Mouse (Mus musculus) layer of hippocampus, adult 8-10 months (tissue): ENCODE data around the gene Poc5. TPM values are rescaled to one million over a fixed set of nuclear protein-coding genes. Genes with fewer than 3 reads are reported as not detected.
A peak's percentile ranks its signal among the peaks of the same experiment; 100 is the strongest.

Source experiments
- DNase-seq, 2 experiments: peaks; one replicate each; pipeline ENCODE4 v3.0.0; 2022; ENCODE audit warnings: low spot score in 2 of 2
- total RNA-seq, 4 experiments: library from RNA; stranded (reverse); gene quantifications; 2 replicates each; pipeline ENCODE4 v1.2.4; 2022

The Poc5 gene
- total RNA-seq = 10 to 100 TPM; 30.1 to 38.8 (median 32.8) TPM

DNA sequence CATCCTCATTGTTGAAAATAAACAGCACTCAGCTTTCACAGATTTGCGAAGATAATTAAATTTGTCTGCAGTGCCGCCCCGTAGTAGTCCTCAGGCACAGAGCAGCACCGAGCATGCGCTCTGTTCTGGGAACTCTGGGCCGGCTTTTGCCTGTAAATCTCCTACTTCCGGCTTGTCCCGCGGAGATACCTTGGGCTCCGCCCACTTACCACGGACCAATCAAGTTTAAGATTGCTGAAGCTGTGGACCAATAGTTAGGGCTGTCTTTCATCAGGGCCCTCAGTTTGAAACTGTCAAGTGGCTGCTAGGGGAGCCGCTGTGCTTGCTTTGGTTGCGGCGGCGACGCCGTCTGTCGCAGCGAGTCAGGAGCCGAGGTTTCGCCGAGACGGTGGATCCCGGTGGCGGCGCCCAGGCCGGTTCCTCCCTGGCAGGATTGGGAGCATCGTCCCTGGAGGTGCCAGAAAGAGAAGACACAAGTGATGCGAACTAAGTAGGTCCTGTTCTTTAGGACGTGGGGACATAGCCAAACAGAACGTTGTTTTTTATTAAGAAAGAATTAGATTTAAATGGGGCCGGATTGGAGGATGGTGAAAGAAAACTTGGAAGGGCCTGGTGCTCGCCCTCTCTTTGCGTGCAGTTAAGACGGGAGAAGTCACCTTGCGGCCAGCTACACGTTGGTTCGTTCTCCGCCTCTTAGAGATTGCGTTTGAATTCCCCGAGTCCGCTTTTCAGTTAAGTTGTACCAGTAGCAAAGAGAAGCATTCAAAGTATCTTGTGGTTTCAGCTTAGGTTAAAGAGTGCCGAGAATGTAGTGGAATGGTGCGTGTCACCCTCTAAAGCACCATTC, at the start of gene Poc5:
Gene Poc5, plus strand, starts transcription at position 253 of the 847 bp plus-strand sequence.
- peak; percentile 99 to 100 for DNase-seq

DNA sequence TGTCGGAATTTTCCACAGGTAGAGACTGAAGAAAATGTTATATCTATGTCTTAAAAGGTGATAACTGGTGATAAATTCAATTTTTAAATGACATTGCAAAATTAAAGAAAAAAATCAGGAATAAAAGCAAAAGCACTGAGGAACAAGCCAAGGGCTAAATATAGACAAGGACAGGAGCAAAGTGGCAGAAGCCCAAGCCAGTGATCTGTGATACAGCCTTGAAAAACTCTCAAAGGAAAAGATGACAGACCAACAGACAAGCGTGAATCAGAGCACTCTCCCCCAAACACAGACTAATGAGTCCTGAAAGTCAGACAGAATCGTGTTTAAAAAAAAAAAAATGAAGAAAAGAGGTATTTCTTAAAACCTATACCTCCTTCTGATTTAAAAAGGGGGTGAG, 46.6 kb upstream of the Poc5 start:
- DNase-seq = no peak

DNA sequence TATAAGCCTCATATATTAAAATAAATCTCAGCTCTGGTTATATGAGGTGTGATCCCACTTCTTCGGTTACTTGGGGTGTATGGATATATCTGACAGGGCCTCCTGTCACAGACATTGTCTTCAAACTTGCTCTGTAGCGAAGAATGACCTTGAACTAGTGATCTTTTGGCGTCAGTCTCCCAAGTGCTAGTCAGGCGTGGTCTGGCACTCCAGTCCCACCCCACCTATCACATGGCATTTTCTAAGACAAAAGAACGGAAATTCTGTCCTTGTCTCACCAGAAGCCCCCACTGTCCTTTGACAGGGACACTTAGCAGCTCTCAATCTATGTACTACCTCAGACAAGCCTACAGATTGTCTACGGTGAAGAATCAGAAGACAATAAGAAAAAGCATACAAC, 43.3 kb upstream of the Poc5 start:
- DNase-seq = no peak

DNA sequence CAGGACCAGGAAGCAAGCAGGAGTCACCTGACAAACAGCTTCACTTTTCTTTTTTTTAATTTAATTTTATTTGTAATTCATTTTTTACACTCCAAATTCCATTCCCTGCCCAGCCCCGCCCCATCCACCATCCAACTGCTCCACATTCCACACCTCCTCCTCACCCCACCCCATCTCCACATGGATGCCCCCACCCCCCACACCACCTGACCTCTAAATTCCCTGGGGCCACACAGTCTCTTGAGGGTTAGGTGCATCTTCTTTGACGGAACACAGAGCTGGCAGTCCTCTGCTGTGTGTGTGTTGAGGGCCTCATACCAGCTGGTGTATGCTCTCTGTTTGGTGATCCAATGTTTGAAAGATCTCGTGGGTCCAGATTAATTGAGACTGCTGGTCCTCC, 41.5 kb upstream of the Poc5 start:
- DNase-seq = no peak

DNA sequence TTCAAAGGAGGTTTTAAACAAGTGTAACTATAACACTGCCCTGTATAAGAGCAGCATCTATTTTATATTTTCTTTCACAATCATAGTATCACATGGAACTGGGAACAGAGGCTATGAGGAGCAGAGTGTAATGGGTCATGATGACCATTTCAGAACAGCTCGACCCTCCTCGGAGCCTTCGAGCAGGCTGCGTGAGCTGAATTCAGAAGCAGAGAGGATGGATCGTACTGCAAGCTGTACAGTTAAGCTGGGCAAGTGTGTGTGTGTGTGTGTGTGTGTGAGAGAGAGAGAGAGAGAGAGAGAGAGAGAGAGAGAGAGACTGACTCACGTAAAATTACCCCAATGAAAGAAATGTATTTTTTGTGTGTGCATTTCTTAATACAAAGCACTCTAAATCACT, 37.9 kb upstream of the Poc5 start:
- DNase-seq = no peak

DNA sequence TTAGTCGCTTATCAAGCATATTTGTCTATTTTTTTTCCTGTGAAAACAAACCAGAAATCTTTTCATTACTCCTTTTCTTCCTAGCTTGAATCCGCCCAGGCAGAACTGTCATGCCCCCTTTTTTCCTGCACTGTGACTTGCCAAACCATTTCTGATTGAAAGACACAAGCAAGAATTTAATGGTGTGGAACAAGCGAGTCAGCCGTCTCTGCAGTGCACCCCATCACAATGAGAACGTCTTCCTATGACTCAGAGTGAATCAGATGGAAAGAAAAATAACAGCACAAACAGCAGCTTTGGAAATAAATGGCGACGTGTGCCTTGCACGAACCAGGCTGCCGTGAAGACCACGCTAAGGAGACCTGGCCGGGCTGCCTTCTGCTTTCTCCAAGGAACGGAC, 36.8 kb upstream of the Poc5 start:
- no peak for DNase-seq

DNA sequence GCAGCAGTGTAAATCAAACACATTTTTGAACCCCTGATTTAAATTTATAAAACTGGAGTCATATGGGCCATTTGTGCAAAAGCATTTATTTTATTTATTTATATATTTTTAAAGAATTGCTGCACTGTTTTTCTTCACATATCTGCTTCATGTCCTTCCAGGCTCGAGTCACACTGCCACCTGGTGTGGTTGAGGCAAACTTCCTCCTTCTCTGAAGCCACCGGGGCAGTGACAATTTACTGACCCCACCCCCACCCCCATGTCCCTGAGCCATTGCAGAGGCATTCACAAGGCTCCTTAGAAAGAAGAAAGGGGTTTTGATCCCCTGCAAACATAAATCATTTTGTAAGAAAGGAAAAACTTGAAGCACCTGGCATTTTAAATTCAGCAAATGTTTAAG, 12.6 kb upstream of the Poc5 start:
- DNase-seq = no peak

DNA sequence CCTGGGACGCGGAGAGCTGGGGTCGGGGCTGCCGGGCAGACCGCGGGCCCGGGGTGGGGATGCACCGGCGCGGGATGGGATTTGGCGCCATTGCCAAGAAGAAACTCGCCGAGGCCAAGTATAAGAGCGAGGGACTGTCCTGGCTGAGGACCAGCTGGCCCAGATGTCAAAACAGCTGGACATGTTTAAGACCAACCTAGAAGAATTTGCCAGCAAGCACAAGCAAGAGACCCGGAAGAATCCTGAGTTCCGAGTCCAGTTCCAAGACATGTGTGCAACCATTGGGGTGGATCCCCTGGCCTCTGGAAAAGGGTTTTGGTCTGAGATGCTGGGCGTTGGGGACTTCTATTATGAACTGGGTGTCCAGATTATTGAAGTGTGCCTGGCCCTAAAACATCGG, 11.2 kb upstream of the Poc5 start:
- DNase-seq = no peak

DNA sequence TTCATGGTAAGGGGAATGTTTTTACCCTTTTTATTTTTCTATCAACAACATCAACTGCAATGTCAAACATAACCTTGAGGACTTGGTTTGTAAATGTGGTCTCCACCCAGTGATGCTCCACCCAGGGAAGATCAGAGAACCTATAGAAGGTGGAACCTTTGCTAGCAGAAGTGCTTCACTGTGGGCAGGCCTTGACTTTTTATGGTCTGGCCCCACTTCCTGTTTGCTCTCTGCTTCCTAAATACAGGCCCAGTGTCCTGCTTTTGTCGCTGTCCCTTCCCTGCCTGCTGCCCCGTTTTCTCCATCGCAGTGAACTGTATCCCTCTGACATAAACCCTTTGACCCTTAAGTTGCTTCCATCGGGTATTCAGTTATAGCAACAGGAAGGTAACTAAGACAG, 10.2 kb upstream of the Poc5 start:
- DNase-seq = no peak

DNA sequence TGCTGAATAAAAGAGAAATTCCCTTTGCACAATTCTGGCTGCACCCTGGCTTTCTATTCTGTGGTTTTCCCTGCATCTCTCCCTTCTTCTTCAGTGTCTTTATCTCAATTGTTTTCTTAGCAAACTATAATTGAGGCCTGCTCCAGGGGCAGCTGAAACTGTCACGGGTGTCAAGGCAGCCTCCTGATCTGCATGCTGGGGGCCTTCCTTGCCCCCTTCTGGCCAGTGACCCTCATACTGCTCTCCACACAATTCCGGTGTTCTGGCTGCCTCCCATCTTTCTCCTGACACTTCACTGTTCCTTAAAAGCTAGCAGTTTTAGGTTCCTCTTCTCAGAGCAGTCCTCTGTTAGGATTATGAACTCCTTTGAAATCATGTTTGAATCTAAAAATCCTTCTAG, 1.2 kb downstream of the Poc5 start:
- DNase-seq = no peak

DNA sequence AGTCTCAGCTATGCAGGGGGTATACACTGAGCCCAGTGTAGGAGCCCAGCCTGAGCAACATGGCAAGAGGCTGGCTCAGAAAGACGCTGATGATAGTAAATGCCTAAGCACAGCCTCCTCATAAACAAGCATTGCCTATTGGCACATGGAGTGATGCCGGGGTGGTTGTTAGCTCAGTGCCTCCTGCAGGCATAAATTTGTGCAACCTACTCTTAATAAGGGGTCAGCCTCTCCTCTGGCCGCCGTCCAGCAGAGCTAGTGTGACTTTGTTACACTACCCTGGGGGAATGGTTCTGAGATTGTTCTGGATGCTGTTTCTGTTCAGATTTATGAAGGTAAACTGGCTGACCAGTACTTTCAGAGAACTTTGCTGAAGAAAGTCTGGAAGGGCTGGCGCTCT, 13.2 kb downstream of the Poc5 start:
- DNase-seq = no peak

DNA sequence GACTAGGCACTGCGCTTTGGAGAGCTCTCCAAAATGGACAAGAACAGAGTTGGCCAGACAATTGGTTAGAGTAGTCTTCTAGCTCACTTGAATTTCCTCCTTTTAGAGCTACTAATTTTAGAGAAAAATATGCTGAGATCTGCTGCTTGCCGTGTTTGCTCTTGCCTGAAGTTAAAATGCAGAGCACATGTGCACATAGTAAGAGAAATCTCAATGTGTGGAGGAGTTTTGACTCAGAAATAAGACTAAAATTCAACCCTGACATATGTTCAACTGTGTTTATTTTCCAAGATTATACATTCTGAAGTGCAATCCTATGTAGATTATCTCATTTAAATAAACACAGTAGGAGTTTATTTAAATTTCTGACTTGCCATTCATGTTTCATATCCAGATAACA, 17.4 kb downstream of the Poc5 start:
- no peak for DNase-seq

DNA sequence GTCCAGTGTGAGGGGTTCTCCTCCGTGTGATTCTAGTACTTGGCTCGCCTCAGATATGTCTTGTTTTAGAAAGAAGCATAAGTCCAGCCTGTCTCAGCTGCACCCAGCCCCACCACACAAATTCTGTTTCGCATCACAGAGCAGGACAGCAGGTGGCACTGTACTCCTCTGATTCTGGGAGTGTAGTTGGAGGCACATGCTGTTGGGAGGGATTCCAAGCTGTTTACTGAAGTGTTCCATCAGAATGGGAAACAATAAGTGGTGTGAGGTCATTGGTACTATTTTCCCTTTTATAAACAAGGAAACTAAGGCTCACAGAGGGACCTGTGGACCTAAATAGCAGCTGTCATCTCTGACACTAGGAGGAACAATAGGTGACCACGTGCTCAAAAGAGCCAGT, 18.9 kb downstream of the Poc5 start:
- peak in 1 of 2 experiments; percentile 53 for DNase-seq

DNA sequence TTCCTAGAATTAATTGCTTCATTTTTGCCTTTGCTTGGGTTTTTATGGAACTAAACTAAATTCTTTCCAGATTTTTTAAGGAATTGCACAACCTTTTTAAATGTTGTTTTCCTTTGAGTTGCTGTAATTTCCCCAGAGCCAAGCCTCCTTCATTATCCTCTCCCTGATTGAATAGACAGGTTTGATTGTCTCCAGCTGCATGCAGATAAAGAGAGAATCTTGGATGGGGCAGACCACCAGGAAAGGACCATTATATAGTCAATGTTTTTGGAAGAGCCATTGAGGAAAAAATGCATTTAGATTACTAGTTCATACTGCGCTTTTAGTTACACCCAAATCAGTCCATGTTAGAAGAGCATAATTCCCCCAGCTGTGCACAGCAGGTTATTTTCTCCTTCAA, 20.7 kb downstream of the Poc5 start:
- no peak for DNase-seq

DNA sequence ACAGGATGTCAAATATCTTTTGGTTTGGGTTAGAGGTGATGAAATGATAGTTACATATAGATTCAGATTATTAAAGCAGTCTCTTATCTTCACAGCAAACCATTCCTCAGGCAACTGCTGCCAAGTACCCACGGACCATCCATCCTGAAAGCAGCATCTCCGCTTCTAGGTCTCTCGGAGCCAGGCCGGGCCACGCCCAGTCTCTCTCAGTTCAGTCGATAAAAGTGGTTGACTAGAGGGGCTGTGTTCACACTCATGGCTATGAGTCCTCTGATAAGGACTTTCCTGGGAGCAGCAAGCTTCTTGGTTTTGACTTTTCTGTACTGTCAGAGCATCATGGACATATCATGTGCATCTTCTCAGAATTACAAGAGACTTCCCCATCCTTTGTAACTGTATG, 26.3 kb downstream of the Poc5 start:
- DNase-seq = no peak

DNA sequence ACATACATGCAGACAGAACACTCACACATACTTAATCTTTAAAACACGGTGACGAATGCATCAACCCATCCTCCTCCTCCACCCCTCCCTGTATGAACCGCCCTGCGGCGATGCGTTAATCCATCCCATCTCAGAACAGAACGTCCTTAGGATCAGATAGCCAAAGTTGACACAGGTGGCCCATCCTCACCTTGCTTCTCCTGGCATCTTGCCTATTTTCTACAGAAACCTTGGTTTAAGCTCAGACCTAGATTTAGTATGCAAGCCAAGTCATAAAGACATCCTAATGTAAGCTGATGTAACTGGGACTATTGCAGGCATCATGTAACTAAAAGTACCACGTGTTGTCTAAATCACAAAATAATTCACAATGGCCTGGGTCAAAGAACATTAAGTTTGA, 28.3 kb downstream of the Poc5 start:
- DNase-seq = no peak

DNA sequence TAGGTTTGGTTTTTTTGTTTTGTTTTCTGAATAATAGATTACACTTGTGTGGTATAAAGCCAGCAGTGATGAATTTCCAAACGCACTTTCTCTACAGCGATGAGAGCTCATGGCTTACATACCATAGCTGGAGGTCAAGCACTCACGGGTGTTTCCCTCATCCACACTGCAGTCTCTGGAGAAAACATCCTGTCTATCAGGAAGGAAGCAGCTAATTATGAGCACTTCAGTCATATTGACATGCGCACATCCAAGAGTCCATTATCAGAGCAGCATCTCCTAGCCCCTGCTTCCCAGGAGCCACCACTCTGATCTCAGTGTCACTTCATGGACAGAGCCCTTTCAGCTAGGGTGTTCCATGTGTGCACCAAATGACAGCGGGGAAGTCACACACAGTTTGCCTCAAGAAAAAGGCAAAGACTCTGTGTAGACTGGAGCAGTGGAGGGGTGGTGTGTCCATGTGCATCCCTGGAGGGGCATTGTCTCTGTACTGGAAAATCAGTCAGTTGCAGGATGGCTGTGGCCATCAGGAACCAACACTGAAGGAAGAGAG, 29.2 kb downstream of the Poc5 start:
- no peak for DNase-seq

DNA sequence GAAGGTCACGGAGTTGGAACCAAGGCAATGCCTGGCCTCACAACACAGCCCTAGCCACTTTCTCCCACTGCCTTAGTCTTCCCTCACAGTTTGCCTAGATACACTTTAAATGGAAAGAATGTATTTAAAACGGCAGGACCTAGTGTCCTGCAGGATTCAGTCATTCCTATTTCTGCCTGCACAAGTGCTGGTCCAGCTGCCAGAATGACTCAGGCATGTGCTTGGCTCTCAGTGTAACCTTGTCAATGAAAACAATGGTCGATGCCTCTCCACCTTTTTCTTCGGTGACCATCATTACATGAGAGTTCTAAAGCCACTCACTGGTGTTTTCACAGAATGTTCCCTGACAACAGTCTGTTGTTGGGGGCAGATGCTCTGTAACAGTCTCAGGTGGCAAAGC, 30.4 kb downstream of the Poc5 start:
- no peak for DNase-seq

DNA sequence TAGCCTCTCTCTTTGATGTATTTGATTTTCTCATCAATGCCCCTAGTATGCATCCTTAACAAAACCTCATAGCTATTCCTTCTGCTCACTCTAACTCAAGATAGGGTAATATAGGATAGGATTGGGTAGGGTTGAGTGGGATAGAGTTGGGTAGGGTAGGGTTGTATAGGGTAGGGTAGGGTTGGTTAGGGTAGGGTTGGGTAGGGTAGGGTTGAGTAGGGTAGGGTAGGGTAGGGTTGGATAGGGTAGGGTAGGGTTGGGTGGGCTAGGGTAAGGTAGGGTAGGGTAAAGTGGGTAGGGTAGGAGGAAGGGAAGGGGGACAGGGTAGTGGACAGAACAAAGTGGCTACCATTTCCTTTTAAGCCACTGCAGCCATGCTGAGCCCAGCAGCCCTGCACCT, 33.1 kb downstream of the Poc5 start:
- DNase-seq = no peak

DNA sequence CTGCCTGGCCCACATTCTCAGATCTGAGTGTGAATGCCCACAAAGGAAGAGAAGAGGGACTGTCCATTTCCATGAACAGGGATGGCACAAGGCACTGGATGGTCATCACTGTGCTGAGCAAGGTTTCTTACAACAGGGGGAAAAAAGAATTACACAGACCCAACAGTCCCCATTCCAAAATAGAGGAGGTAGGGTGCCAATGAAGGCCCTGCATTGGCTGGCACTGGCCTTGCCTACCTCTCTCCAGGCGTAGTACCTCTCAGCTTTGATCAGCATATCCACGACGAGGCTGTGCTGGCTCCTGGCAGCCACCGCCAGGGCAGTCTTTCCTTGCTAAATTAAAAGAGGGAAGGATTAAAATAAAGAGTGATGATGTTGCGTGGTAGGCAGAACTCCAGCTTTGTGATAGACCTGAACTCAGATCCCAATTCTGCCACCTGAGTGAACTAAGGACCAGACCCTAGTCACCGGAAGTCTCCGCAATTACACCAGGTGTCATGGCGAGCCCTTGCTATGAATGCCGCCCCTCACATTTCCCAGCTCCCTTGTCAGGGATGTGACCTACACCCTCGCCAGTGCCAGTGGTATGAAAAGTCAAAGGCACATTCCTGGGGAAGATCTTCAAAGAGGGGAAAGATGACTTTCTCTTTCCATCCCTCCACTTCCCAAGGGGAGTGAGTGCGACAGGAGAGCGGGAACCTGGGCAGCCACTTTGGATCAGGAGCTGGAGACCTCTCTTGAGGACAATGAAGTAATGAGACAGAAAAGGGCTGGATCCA, 36.6 kb downstream of the Poc5 start:
- DNase-seq = no peak

DNA sequence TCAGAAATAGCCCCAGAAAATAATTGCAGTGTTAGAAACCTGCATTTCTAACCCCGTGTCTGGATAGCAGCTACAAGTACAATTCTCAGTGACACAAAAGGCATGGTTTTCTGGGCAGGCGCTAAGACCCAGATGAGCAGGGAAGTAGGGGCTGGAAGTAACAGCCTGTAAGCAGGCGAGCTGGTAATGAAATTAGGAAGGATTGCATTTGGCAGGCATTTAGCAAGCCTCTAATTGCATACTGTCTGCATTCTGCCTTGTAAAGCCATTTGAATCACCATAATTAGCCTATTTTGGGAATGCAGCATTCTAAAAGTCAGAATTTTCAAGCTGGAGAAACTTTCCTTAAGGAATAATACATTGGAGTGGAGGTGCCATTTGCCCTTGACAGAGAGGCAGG, 38.0 kb downstream of the Poc5 start:
- DNase-seq = peak in 1 of 2 experiments; percentile 26

DNA sequence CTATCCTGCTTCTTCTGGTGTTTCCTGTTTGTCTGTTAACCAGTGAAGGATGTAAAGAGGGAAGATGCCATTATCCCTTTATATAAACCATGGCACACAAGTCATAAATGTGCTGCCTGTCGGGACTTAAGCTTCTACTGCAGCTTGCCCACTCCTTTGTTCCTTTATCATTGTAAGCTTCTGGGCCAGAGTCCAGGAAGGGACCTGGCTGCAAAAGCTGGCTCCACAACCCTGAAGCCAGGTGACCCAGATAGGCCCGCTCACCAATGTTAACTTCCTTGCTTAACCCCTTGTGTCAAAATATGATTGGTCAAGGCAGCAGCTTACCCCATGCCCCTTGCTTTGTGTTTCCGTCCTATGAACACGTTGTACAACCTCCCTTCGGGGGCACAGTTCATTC, 40.4 kb downstream of the Poc5 start:
- DNase-seq = no peak
